22 mouse cellular contexts compared by ENCODE assay signal in the genomic region with DNA sequence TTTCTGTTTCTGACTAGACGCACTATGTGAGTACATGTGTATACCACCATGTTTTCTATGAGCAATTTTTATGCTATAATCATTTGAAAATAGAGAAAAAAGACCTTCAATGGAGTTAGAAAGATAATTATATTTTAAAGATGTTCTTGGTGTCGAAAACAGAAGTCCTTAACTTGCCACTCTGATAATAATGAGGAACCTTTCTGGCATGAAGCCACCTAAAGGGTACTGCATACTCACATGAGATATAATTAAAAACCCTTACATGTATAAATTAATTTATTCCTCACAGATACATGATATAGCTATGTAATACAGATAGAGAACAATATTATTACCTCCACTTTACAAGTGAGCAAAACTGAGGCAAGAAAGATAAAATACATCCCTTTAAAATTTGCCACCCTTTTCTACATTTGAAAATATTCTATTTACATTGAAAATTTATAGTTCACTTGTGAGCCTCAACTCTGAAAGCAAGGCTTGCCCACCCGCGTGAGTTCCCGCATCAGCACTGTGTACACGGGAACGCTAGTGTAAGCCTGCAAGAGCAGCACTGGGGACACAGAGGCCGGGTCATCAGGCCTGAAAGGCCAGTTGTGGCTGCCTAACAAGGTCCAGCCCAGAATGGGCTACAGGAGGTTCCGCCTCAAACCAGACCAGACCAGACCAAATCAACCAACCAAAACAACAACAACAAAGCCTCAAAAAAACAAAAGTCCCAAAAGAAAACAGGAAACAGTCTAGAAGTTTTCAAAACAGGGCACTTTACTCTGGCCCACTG. TPM values are rescaled to one million over a fixed set of nuclear protein-coding genes. Genes with fewer than 3 reads are reported as not detected.
A peak's percentile ranks its signal among the peaks of the same experiment; 100 is the strongest.
DNase-seq lines count a peak whose midpoint lies in the region; ATAC-seq and TF ChIP-seq lines count a peak whose summit lies in the region.
"Had no signal": no experiment of that assay in that cellular context is flagged by ENCODE, and none has a peak within 500 bp of the region (broad histone marks: within the 10 kb centered on the region; RNA-seq: fewer than 3 reads in every experiment).

No protein-coding gene starts in this region.

- peaks cover 44% of the 10 kb centered on the region for H3K36me3 ChIP-seq in kidney, embryonic 16.5 days (ENCODE audit: insufficient read depth, low read length)
- H3K36me3 ChIP-seq in intestine, postnatal 0 days (ENCODE audit: control insufficient read depth, insufficient read depth), result peaks cover 60% of the 10 kb centered on the region

- H3K27me3 ChIP-seq in kidney, embryonic 16.5 days (ENCODE audit: insufficient read depth, low read length), result no peaks in the 10 kb centered on the region
- H3K27me3 ChIP-seq in intestine, postnatal 0 days (replicated peaks; ENCODE audit: control insufficient read depth, insufficient read depth, low read length), result no peaks in the 10 kb centered on the region
- H3K27me3 ChIP-seq: CH12.LX; embryonic facial prominence, embryonic 13.5 days; forebrain, embryonic 12.5 days; hindbrain, embryonic 12.5 days had no signal

- H3K9me3 ChIP-seq in kidney, embryonic 16.5 days (ENCODE audit: low read length), result no peaks in the 10 kb centered on the region
- no peaks in the 10 kb centered on the region for H3K9me3 ChIP-seq in intestine, postnatal 0 days (ENCODE audit: control insufficient read depth)
- H3K9me3 ChIP-seq: embryonic facial prominence, embryonic 13.5 days; forebrain, embryonic 12.5 days; heart, embryonic 10.5 days; hindbrain, embryonic 12.5 days had no signal

- ATAC-seq in kidney, embryonic 16.5 days (ENCODE audit: low FRiP score, low TSS enrichment), result no peak
- no peak for ATAC-seq in intestine, postnatal 0 days
- ATAC-seq: forebrain, embryonic 16.5 days; hindbrain, embryonic 16.5 days had no signal

- H3K9ac ChIP-seq in kidney, embryonic 16.5 days (replicated peaks; ENCODE audit: low read length), result no peak overlapping the region
- no peak overlapping the region for H3K9ac ChIP-seq in intestine, postnatal 0 days (ENCODE audit: low read depth, low read length)
- H3K9ac ChIP-seq: embryonic facial prominence, embryonic 13.5 days; forebrain, embryonic 12.5 days; hindbrain, embryonic 12.5 days had no signal

- no peak overlapping the region for H3K27ac ChIP-seq in kidney, embryonic 16.5 days (ENCODE audit: low read length)
- no peak overlapping the region for H3K27ac ChIP-seq in intestine, postnatal 0 days (ENCODE audit: low read depth, low read length)
- H3K27ac ChIP-seq: embryonic facial prominence, embryonic 13.5 days; forebrain, embryonic 12.5 days; heart, embryonic 10.5 days; hindbrain, embryonic 12.5 days had no signal

- H3K4me3 ChIP-seq in kidney, embryonic 16.5 days (ENCODE audit: low read length), result no peak overlapping the region
- no peak overlapping the region for H3K4me3 ChIP-seq in intestine, postnatal 0 days (ENCODE audit: low read depth, low read length)
- H3K4me3 ChIP-seq: embryonic facial prominence, embryonic 13.5 days; forebrain, embryonic 12.5 days; heart, embryonic 10.5 days; hindbrain, embryonic 12.5 days had no signal

- DNase-seq in kidney, adult 11 months, result peak; percentile 43
- peak; percentile 36 for DNase-seq in A20 (ENCODE audit: low read depth, low spot score)
- peak; percentile 64 for DNase-seq in kidney, adult 9 months
- peak; percentile 41 to 69 for DNase-seq in kidney, postnatal 25 days
- no peak for DNase-seq in left cerebral cortex, adult 18-20 months (ENCODE audit: low spot score in 2 of 2)
- DNase-seq: adrenal gland, adult 8-10 months; cerebellum, adult 11 months; cerebellum, adult 8-10 months; cerebellum, postnatal 14 days; gastrocnemius, postnatal 25 days; heart, postnatal 10 days; heart, postnatal 4 days had no signal

- 88% methylated on average over 9 of the region's 9 CpGs for WGBS in kidney, embryonic 16.5 days
- 89% methylated on average over 9 of the region's 9 CpGs for WGBS in intestine, postnatal 0 days

- H3K4me2 ChIP-seq in kidney, embryonic 16.5 days (replicated peaks; ENCODE audit: low read depth, low read length), result no peak overlapping the region
- no peak overlapping the region for H3K4me2 ChIP-seq in intestine, postnatal 0 days (replicated peaks; ENCODE audit: low read depth)
- H3K4me2 ChIP-seq: embryonic facial prominence, embryonic 13.5 days; forebrain, embryonic 12.5 days; hindbrain, embryonic 12.5 days had no signal

- H3K4me1 ChIP-seq in kidney, embryonic 16.5 days (ENCODE audit: insufficient read depth, low read length), result peaks cover 7% of the 10 kb centered on the region
- H3K4me1 ChIP-seq in intestine, postnatal 0 days (replicated peaks; ENCODE audit: control insufficient read depth, insufficient read depth, low read length), result 0 out of 2 replicates have a peak, but pooled peaks cover 4% of the 10 kb centered on the region
- H3K4me1 ChIP-seq: hindbrain, embryonic 12.5 days had no signal

- TF ChIP-seq CTCF in intestine, postnatal 0 days (IDR thresholded peaks at IDR 0.05; ENCODE audit: low read depth), result no peak

RNA-seq across cellular contexts. Expression of gene Slc30a5, which starts 7.4 kb away (rescaled TPM):
- 54.9 and 55.5 TPM in 2 replicates for polyA plus RNA-seq in kidney, embryonic 16.5 days (2015; fragmentation: Nextera tagmentation; extraction: Ambion mirVana)
- 52.9 and 55.7 TPM in 2 replicates for polyA plus RNA-seq in intestine, postnatal 0 days (2015; fragmentation: Nextera tagmentation; extraction: Ambion mirVana)
- 10 to 100 TPM; 42.2 to 43.7 TPM for total RNA-seq in left cerebral cortex, adult 18-20 months (2021)

RNA-seq across cellular contexts. Expression of gene Ccnb1, which starts 39.4 kb away (rescaled TPM):
- 269 and 273 TPM in 2 replicates for polyA plus RNA-seq in kidney, embryonic 16.5 days (2015; fragmentation: Nextera tagmentation; extraction: Ambion mirVana)
- polyA plus RNA-seq in intestine, postnatal 0 days (2015; fragmentation: Nextera tagmentation; extraction: Ambion mirVana), result 30.3 and 41.3 TPM in 2 replicates
- under 1 TPM; 0.47 to 0.67 TPM for total RNA-seq in left cerebral cortex, adult 18-20 months (2021)
- total RNA-seq: gastrocnemius, adult 18-20 months had no signal

RNA-seq across cellular contexts. Expression of gene Cenph, which starts 50.1 kb away (rescaled TPM):
- polyA plus RNA-seq in kidney, embryonic 16.5 days (2015; fragmentation: Nextera tagmentation; extraction: Ambion mirVana), result 35.6 and 39.8 TPM in 2 replicates
- polyA plus RNA-seq in intestine, postnatal 0 days (2015; fragmentation: Nextera tagmentation; extraction: Ambion mirVana), result 9.5 and 10.4 TPM in 2 replicates
- total RNA-seq in left cerebral cortex, adult 18-20 months (2021), result under 1 TPM; 0.28 to 0.67 TPM
- total RNA-seq: gastrocnemius, adult 18-20 months; gastrocnemius, postnatal 25 days had no signal

Comparison
In these comparisons a context has a peak if more than half of its experiments do, and no peak if none do; other contexts are left out.
1. DNase-seq: peak in kidney, adult 11 months (single experiment), A20 (single experiment), kidney, adult 9 months (single experiment) and kidney, postnatal 25 days (2 of 2); none in left cerebral cortex, adult 18-20 months (0 of 2).